Mouse (Mus musculus) embryonic stem cell, embryonic (primary cell): ENCODE results near the gene Sun3.

ENCODE experiments used
- CTCF ChIA-PET, 4 experiments: fragments of 300-600 bp in 2 of 4; fragments of 350-600 bp in 2 of 4; sonication (Branson Sonifier 250); formaldehyde crosslinking; loops; one replicate each; lab custom pipeline; 2022; ENCODE audit warnings: inconsistent platforms in 2 of 4; lab: Charles Lee
- POLR2A ChIA-PET, 4 experiments: fragments of 300-600 bp in 2 of 4; fragments of 350-600 bp in 2 of 4; sonication (Branson Sonifier 250); formaldehyde crosslinking; loops; one replicate each; lab custom pipeline; 2022; ENCODE audit warnings: antibody characterized with exemption in 4 of 4, inconsistent platforms in 1 of 4; lab: Charles Lee

Sun3 gene

GRCm38 (mm10) chr11:9048703-9049060, at the start of gene Sun3:
Gene Sun3 (minus strand): TSS chr11:9048991.
- CTCF ChIA-PET, result interaction anchor here in 1 of 4 experiments (0.9 kb wide), 1 partner anchor 88 kb away, joined by 3 read pairs; no protein-coding TSS in a partner anchor
- POLR2A ChIA-PET, result interaction anchor here in 2 of 4 experiments (1.3 to 3.3 kb wide), 3 partner anchors 9 to 69 kb away, joined by 3 to 18 read pairs (median 14); partner anchors contain the start of gene Upp1 (in 2 of the 2)

DNA sequence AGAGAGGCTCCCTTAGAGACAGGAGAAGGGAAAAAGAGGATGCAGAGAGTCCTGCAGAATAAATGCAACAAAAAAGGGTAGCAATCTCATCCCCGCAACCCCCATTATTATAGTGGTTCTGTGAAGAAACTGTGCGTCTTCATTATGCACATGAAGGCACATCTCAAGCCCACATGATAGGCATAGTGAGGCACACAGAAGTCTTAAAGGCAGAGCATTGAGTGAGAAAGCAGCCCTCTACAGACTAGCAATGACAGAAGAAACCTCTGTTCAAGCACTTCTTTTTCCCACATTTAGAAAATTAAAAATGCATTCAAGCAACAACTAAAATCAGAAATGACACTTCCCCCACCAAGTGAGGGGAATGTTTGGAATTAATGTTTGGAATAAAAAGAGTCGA, 27.7 kb upstream of the Sun3 start:
- ChIA-PET CTCF (no interaction called here), POLR2A (no interaction called here)

- CTCF ChIA-PET, result no interaction called here
- POLR2A ChIA-PET, result interaction anchor here in 1 of 4 experiments (0.7 kb wide), 1 partner anchor 101 kb away, joined by 4 read pairs; no protein-coding TSS in a partner anchor
Observed at GRCm38 (mm10) chr11:9060484-9060883, 11.7 kb upstream of the Sun3 start.

DNA sequence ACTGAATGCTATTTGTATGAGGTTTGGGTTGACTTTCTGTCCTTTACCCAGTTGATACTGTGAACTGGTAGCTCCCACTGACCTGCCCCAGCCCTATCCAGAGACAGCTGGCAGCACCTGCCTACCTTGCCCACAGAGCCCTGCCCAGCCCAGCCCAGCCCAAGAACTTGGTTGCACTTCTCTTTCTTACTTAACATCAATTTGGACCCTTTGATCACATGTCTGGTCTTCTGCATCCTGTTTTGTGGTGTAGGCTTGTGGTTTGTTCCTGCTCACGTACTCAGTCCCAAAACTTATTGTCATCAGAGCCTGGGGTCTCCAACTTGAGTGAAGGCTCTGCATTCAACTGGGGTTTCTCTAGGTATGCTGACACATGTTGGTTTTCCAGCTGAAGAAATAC, 11.2 kb upstream of the Sun3 start:
- POLR2A ChIA-PET, result interaction anchor here in 1 of 4 experiments (0.9 to 1.6 kb wide), 2 partner anchors 13 to 57 kb away, joined by 3 read pairs; partner anchors contain the start of gene Upp1

GRCm38 (mm10) chr11:9057711-9058110, 8.9 kb upstream of the Sun3 start:
- ChIA-PET CTCF (interaction anchor here in 1 of 4 experiments (1.5 kb wide), 1 partner anchor 75 kb away, joined by 3 read pairs; no protein-coding TSS in a partner anchor), POLR2A (interaction anchor here in 1 of 4 experiments (0.6 to 1.2 kb wide), 2 partner anchors 64 to 908 kb away, joined by 3 to 5 read pairs; no protein-coding TSS in a partner anchor)

More for the DNA sequence above, 11.2 kb upstream of the Sun3 start:
- CTCF ChIA-PET, result no interaction called here

DNA sequence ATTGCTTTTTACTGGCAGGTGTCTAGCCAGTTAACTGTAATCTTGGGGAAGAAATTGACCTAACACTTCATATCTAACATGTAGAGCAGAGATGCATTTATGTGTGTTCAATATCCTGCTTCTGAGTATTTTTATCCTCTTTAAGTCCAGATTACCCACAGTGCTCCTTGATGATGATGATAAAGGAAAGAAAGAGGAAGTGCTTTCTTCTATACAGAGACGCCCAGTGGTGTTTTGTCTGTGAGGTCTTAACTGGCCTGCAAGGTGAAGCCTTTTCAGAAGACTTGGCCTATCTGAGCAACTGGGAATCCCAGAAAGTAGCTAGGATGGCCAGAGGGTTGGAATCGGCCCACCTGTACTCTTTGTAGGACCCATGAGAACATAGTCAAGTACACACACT, 8.1 kb upstream of the Sun3 start:
- ChIA-PET POLR2A (interaction anchor here in 1 of 4 experiments (1.2 kb wide), 1 partner anchor 64 kb away, joined by 5 read pairs; no protein-coding TSS in a partner anchor), CTCF (interaction anchor here in 1 of 4 experiments (1.5 kb wide), 1 partner anchor 74 kb away, joined by 3 read pairs; no protein-coding TSS in a partner anchor)

GRCm38 (mm10) chr11:9051895-9052294, 3.1 kb upstream of the Sun3 start:
- CTCF ChIA-PET, result interaction anchor here in 1 of 4 experiments (0.8 kb wide), 1 partner anchor 84 kb away, joined by 3 read pairs; no protein-coding TSS in a partner anchor
- POLR2A ChIA-PET, result interaction anchor here in 2 of 4 experiments (0.9 to 1.0 kb wide), 2 partner anchors 65 to 80 kb away, joined by 3 to 5 read pairs; no protein-coding TSS in a partner anchor

GRCm38 (mm10) chr11:9050241-9050640, 1.4 kb upstream of the Sun3 start:
- CTCF ChIA-PET, result no interaction called here
- POLR2A ChIA-PET, result interaction anchor here in 1 of 4 experiments (1.3 kb wide), 1 partner anchor 66 kb away, joined by 4 read pairs; no protein-coding TSS in a partner anchor

DNA sequence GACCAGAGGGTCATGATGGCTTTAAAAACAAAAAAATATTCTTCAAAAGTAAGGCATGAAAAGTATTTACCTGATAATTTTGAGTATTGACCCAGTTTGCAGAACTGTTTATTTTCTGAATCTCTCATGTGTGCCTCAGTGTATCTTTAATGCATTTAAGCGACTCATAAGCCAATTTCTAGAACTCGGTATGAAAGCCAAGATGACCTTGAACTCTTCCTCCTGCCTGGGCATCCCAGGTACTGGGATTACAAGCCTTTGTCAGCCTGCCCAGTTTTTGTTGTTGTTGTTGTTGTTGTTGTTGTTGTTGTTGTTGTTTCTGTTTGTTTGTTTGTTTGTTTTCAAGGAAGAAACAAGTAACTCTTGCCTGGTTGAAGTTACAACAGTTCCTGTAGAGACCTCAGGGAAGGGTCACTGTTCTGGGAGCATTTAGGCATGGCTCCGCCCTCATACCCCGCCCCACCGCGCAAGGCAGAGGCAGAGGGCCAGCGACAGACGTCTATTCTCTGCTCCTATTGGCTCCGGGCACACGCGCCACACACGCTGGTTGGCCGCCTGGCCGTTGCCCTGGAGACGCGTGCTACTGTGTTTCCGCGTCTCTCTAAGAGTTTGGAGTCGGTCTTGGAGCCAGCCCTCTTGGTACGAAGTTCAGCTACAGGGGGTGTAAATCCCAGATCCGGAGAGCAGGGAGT, 634 bp downstream of the Sun3 start, which contains the start of gene Gm11992:
TSS of gene Gm11992 (plus strand) at position 584 of the 692 bp plus-strand sequence.
- ChIA-PET POLR2A (interaction anchor here in 3 of 4 experiments (0.9 to 3.3 kb wide), 6 partner anchors 9 to 69 kb away, joined by 3 to 18 read pairs (median 6); partner anchors contain the start of genes Upp1 (in 2 of the 3) and Hus1 (in 1 of the 3)), CTCF (interaction anchor here in 2 of 4 experiments (0.9 to 1.0 kb wide), 2 partner anchors 65 to 88 kb away, joined by 3 to 4 read pairs; no protein-coding TSS in a partner anchor)

DNA sequence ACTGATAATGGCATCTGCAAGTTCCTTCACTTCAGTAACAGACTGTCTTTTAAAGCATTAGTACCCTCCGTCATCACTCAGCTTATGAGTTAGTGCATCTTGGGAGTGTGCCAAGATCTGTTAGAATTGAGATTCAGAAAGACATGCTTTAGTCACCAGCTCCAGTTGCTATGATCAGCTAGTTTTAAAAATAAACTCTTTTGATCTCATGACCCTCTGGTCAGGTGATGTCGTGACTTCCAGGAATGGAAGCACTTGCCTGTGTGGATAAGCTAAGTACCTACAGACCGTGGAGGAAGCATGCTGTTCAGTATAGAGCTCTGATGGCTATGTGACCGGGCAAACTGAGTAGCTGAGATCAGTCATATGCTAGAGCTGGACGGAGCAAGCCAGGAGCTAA, 1.7 kb downstream of the Sun3 start:
- POLR2A ChIA-PET, result interaction anchor here in 3 of 4 experiments (0.8 to 3.3 kb wide), 8 partner anchors 13 to 86 kb away, joined by 3 to 18 read pairs (median 4); partner anchors contain the start of genes Upp1 (in 2 of the 3) and Hus1 (in 1 of the 3)
- CTCF ChIA-PET, result interaction anchor here in 1 of 4 experiments (1.0 kb wide), 1 partner anchor 64 kb away, joined by 4 read pairs; no protein-coding TSS in a partner anchor

DNA sequence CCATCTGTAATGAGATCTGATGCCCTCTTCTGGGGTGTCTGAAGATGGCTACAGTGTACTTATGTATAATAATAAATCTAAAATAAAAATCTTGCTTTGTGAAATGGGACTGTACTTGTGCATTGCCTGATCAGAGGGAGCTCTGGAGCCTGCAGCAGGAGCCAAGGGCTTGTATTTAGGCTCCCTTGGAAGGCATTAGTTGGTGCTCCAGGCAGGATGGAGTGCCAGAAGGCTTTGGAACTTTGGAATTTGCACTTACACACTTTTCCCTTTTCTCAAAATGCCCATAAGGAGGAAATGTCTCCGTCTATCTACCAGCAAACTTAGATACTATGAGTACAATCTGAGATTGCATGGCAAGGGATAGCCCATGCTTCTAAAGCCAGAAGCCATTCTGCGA, 2.2 kb downstream of the Sun3 start:
- POLR2A ChIA-PET, result interaction anchor here in 2 of 4 experiments (0.8 to 3.3 kb wide), 5 partner anchors 36 to 87 kb away, joined by 3 to 18 read pairs (median 8); partner anchors contain the start of genes Upp1 (in 2 of the 2) and Hus1 (in 1 of the 2)

GRCm38 (mm10) chr11:9031530-9031929, 17.3 kb downstream of the Sun3 start:
- ChIA-PET POLR2A (no interaction called here), CTCF (interaction anchor here in 1 of 4 experiments (0.8 kb wide), 1 partner anchor 49 kb away, joined by 3 read pairs; no protein-coding TSS in a partner anchor)

More for the DNA sequence above, 2.2 kb downstream of the Sun3 start:
- CTCF ChIA-PET, result no interaction called here

DNA sequence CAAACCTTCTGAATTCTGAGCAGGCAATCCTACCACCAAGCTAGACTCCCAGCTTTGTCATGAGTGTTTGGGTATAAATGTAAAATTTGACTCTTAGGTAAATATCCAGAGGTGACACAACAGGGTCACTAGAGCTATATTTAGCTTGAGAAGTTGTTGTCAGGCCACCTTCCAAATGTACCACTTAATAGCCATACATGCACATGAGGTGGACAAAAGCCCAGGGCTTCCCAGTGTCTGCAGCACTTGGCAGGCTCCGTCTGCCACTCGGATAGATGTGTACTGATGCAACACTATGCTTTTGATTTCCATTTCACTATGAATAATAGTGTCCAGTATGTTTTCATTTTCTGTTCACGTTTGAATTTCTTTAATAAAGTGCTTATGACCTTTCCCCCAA, 23.6 kb downstream of the Sun3 start:
- ChIA-PET CTCF (interaction anchor here in 1 of 4 experiments (1.8 kb wide), 1 partner anchor 111 kb away, joined by 4 read pairs; no protein-coding TSS in a partner anchor), POLR2A (no interaction called here)

- ChIA-PET CTCF (interaction anchor here in 1 of 4 experiments (1.8 kb wide), 1 partner anchor 112 kb away, joined by 4 read pairs; no protein-coding TSS in a partner anchor), POLR2A (interaction anchor here in 1 of 4 experiments (0.7 kb wide), 1 partner anchor 12 kb away, joined by 3 read pairs; no protein-coding TSS in a partner anchor)
Observed at GRCm38 (mm10) chr11:9024782-9025181, 24.0 kb downstream of the Sun3 start.

DNA sequence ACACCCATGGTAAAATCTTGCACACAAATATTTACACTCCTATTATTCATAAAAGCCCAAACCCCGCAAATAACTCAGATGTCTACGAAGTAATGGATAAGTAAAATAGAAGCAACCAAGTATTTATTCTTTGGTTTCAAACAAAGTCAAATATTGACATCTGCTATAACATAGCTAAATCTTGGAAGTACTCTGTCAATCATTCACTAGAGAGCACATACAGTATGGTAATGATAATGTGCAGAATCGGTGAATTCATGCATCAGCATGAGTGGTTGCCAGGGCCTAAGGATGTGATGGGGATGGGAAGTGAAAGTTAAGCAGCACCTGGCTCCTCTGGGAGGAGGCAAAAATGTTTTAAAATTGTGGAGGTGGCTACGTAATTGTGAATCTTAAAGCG, 28.6 kb downstream of the Sun3 start:
- POLR2A ChIA-PET, result interaction anchor here in 1 of 4 experiments (1.9 kb wide), 1 partner anchor 10 kb away, joined by 7 read pairs; no protein-coding TSS in a partner anchor
- CTCF ChIA-PET, result no interaction called here

DNA sequence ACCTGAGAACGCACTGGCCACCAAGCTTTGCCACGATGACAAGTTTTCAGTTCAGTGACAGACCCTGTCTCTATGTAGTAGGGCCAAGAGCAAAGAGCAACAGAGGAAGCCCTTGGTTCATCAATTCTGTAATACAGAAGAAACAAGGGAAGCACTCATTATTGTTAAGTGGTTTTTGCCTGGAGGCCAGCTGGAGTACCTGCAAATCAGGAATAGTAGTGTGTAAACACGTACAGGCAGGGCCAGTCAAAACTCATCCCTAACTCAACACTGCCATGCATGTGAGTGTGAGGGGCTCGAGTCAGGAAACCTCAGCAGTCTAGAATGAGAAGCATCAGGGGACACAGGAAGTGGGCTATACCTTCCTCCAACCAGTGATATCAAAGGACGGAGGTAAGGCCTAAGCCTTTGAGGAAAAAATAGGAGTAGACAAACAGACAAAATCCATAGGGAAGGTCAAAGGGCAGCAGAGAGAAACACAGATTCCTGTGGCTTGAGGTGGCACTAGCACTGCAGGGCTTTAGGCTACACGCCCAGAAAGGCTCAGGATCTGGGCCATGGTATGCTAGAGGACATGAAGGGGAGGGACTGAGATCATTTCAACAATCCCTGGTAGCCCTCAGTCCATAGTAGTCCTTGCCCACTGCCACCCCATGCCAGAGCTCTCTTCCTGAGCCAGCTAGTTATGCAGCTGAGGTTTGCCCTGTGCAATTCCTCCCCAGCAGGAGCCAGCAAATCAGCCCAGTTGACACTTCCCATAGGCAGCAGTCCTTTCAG, 30.1 kb downstream of the Sun3 start:
- ChIA-PET POLR2A (interaction anchor here in 1 of 4 experiments (1.8 kb wide), 1 partner anchor 99 kb away, joined by 5 read pairs; the partner anchor contains the start of gene Upp1), CTCF (no interaction called here)

GRCm38 (mm10) chr11:9014740-9015139, 34.1 kb downstream of the Sun3 start:
- ChIA-PET CTCF (no interaction called here), POLR2A (no interaction called here)

DNA sequence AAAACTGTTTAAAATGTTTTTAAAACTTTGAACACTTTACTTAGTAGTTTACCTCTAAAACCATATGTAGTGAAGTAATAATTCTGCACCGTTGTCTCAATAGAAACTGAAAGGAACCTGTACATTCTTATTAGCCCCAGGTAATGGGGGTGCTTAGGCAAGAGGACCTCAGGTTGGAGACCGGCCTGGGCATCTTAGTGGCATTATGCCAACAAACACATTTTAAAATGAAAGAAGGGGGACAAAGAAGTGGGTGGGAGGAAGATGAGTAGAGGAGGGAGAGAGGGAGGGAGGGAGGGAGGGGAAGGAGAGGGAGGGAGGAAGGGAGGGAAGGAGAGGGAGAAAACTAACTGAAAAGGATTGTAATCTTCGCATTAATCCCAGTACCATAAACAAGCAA, 37.4 kb downstream of the Sun3 start:
- POLR2A ChIA-PET, result interaction anchor here in 3 of 4 experiments (0.8 to 3.2 kb wide), 15 partner anchors 12 to 146 kb away, joined by 3 to 44 read pairs (median 8); partner anchors contain the start of gene Upp1 (in 3 of the 3)
- CTCF ChIA-PET, result interaction anchor here in 2 of 4 experiments (1.6 to 1.9 kb wide), 2 partner anchors 28 to 125 kb away, joined by 5 to 17 read pairs; no protein-coding TSS in a partner anchor
